Mouse (Mus musculus) brain, embryonic 14.5 days (tissue): Measurements from ENCODE around the gene Pck1.

Source experiments
- CTCF ChIP-seq: fragments of 200-500 bp; IDR thresholded peaks from 2 replicates; pipeline ENCODE4 v1.5.1; 2012; ENCODE audit warnings: inconsistent platforms, mild to moderate bottlenecking, moderate library complexity, borderline replicate concordance; ENCODE audit not compliant: insufficient read depth, insufficient read length; ENCODE audit errors: extremely low read depth
- POLR2A ChIP-seq: fragments of 200-500 bp; IDR thresholded peaks from 2 replicates; pipeline ENCODE4 v1.6.1; 2012; ENCODE audit warnings: mild to moderate bottlenecking, inconsistent platforms, borderline replicate concordance; ENCODE audit not compliant: poor library complexity, insufficient read depth, insufficient read length, severe bottlenecking; ENCODE audit errors: extremely low read depth

- no peak for TF ChIP-seq CTCF
- TF ChIP-seq POLR2A, result no peak
Observed at GRCm38 (mm10) chr2:173179046-173179445, 26.2 kb downstream of the Pck1 start.
